8 mouse cellular contexts compared by ENCODE assay signal in genomic region chr1:118388127-118388756, GRCm38 (mm10). TPM values are rescaled to one million over a fixed set of nuclear protein-coding genes. Genes with fewer than 3 reads are reported as not detected.
DNase-seq lines count a peak whose midpoint lies in the region; ATAC-seq lines count a peak whose summit lies in the region.

No protein-coding gene starts in this region.

- H3K36me3 ChIP-seq in hindbrain, embryonic 16.5 days (ENCODE audit: control insufficient read depth, insufficient read depth, low read length) = no peaks in the 10 kb centered on the region

- peak; percentile 66 to 73 for DNase-seq in cerebellum, postnatal 36 days
- DNase-seq in gastrocnemius, adult 18-20 months (ENCODE audit: low spot score) = peak; percentile 66
- DNase-seq in left cerebral cortex, postnatal 10 days (ENCODE audit: extremely low spot score in 1 of 2, low spot score in 2 of 2) = peak; percentile 65 to 76
- peak; percentile 77 to 81 for DNase-seq in right cerebral cortex, postnatal 10 days (ENCODE audit: low spot score in 2 of 2)
- DNase-seq in urinary bladder, postnatal 4 days (ENCODE audit: low spot score in 2 of 2) = peak; percentile 59 to 76

- H3K9me3 ChIP-seq in hindbrain, embryonic 16.5 days (ENCODE audit: control insufficient read depth, low read length) = no peaks in the 10 kb centered on the region

- WGBS in hindbrain, embryonic 16.5 days = under 1% methylated on average over 19 of the region's 19 CpGs

- no peaks in the 10 kb centered on the region for H3K27me3 ChIP-seq in hindbrain, embryonic 16.5 days (replicated peaks; ENCODE audit: control insufficient read depth, insufficient read depth, low read length)

- peak; percentile 58 for ATAC-seq in activated CD4-positive, CD25-positive, alpha-beta regulatory T cell, adult 4 months
- ATAC-seq in hindbrain, embryonic 16.5 days = peak; percentile 24; the same call in 1 of the 2 replicates
- peak; percentile 43 for ATAC-seq in megakaryocyte progenitor cell, adult 5-6 weeks (replicated peaks; ENCODE audit: poor library complexity)

- H3K4me1 ChIP-seq in hindbrain, embryonic 16.5 days (ENCODE audit: control insufficient read depth, insufficient read depth, low read depth, low read length) = peaks cover 21% of the 10 kb centered on the region

- intact Hi-C loops in left cerebral cortex, postnatal 10 days (cut with DNase I) = loop anchor here (2.0 kb wide), 1 partner anchor 71 kb away; no protein-coding TSS in a partner anchor

- peak overlapping the region; percentile 75 for H3K4me2 ChIP-seq in hindbrain, embryonic 16.5 days (ENCODE audit: low read length)

- H3K9ac ChIP-seq in hindbrain, embryonic 16.5 days (ENCODE audit: low read depth, low read length) = peak overlapping the region; percentile 91

- H3K4me3 ChIP-seq in hindbrain, embryonic 16.5 days (ENCODE audit: low read length) = peak overlapping the region; percentile 97

- H3K27ac ChIP-seq in hindbrain, embryonic 16.5 days (ENCODE audit: low read depth, low read length) = peak overlapping the region; percentile 93

RNA-seq across cellular contexts. Expression of gene Clasp1, which starts 0.6 kb away (rescaled TPM):
- polyA plus RNA-seq in activated CD4-positive, CD25-positive, alpha-beta regulatory T cell, adult 4 months (2017; shearing (Covaris generic)) = 10 to 100 TPM; 36.6 to 44.9 TPM
- 10 to 100 TPM; 45.3 to 47.4 TPM for total RNA-seq in gastrocnemius, adult 18-20 months (2021)
- 84.0 and 96.5 TPM in 2 replicates for polyA plus RNA-seq in hindbrain, embryonic 16.5 days (2015; fragmentation: Nextera tagmentation; extraction: Ambion mirVana)
- 100 to 1,000 TPM; 143 to 154 TPM for total RNA-seq in left cerebral cortex, postnatal 10 days (2021)
- total RNA-seq in megakaryocyte progenitor cell, adult 5-6 weeks (2015) = 45.0 and 56.3 TPM in 2 replicates
- total RNA-seq in megakaryocyte progenitor cell, adult 5-6 weeks (2017) = 45.9 and 51.3 TPM in 2 replicates

Comparison
In these comparisons a context has a peak if more than half of its experiments do, and no peak if none do; other contexts are left out.
1. Peak in every context shown above with its lines: DNase-seq, ATAC-seq, H3K4me3 ChIP-seq and H3K27ac ChIP-seq.